Mouse (Mus musculus): ENCODE data around the gene Wdr25. TPM values are rescaled to one million over a fixed set of nuclear protein-coding genes. Genes with fewer than 3 reads are reported as not detected.

Wdr25 gene
- total and polyA plus RNA-seq, 3 experiments = 8.3 to 12.4 (median 10.8) TPM

GRCm38 (mm10) chr12:108865007-108865494 lies 28.4 kb upstream of the Wdr25 start:
- Histone ChIP-seq H3K36me3 (replicated peaks in 1 of 2; ENCODE audit: control insufficient read depth in 1 of 2, insufficient read depth in 1 of 2, low read length in 1 of 2) (peaks cover 93 to 100% of the 10 kb centered on the region in 2 experiments), H3K27me3 (replicated peaks) (no peaks in the 10 kb centered on the region), H3K4me3 (replicated peaks in 1 of 3; ENCODE audit: low read depth in 2 of 3, low read length in 2 of 3, poor library complexity in 1 of 3) (no peak overlapping the region), H3K9ac (ENCODE audit: insufficient read depth, low read depth) (no peak overlapping the region), H3K27ac (ENCODE audit: insufficient read depth, low read depth) (no peak overlapping the region), H3K4me2 (ENCODE audit: insufficient read depth, low read depth, poor library complexity, severe bottlenecking) (no peak overlapping the region), H3K4me1 (ENCODE audit: control insufficient read depth in 1 of 2, insufficient read depth in 2 of 2) (no peaks in the 10 kb centered on the region), H3K79me2 (replicated peaks; ENCODE audit: control insufficient read depth, extremely low read depth, insufficient read depth, poor library complexity, severe bottlenecking) (no peaks in the 10 kb centered on the region), H3K9me3 (replicated peaks; ENCODE audit: low read length) (no peaks in the 10 kb centered on the region)
- dilution Hi-C loops (cut with MboI; ENCODE audit: extremely low pct_ligation_motif_present, extremely low pct_unique_long_range_greater_than_20kb, low sequenced_read_pairs) (no loop called here), in situ Hi-C loops (cut with MboI; ENCODE audit: low pct_ligation_motif_present, low pct_unique_long_range_greater_than_20kb, low sequenced_read_pairs) (no loop called here)
- TF ChIP-seq NELFE (IDR thresholded peaks at IDR 0.05; ENCODE audit: low read depth, low read length) = no peak
- TF ChIP-seq MYC (IDR thresholded peaks at IDR 0.05; ENCODE audit: low read depth, low read length) = no peak
- TF ChIP-seq EP300 (IDR thresholded peaks at IDR 0.05; ENCODE audit: low read length) = no peak
- TF ChIP-seq ZMIZ1 (IDR thresholded peaks at IDR 0.05; ENCODE audit: low read depth, low read length) = no peak
- TF ChIP-seq NRF1 (IDR thresholded peaks at IDR 0.05; ENCODE audit: low read depth, low read length) = no peak
- TF ChIP-seq MXI1 (IDR thresholded peaks at IDR 0.05; ENCODE audit: low read depth, low read length) = no peak
- TF ChIP-seq TBP (conservative IDR thresholded peaks at IDR 0.05; ENCODE audit: low read depth, low read length) = no peak
- TF ChIP-seq CHD1 (IDR thresholded peaks at IDR 0.05; ENCODE audit: low read depth, low read length) = no peak
- TF ChIP-seq HCFC1 (IDR thresholded peaks at IDR 0.05; ENCODE audit: low read depth, low read length) = no peak
- TF ChIP-seq CTCF (conservative IDR thresholded peaks at IDR 0.05 in 1 of 2, IDR thresholded peaks at IDR 0.05 in 1 of 2; ENCODE audit: low read depth in 2 of 2, low read length in 2 of 2) = no peak
- no peak for TF ChIP-seq ZKSCAN1 (IDR thresholded peaks at IDR 0.05; ENCODE audit: borderline replicate concordance, low read depth, low read length)
- no peak for TF ChIP-seq ELF1 (IDR thresholded peaks at IDR 0.05; ENCODE audit: low read depth, low read length)
- TF ChIP-seq USF2 (conservative IDR thresholded peaks at IDR 0.05; ENCODE audit: low read depth, low read length) = no peak
- no peak for TF ChIP-seq SMC3 (IDR thresholded peaks at IDR 0.05; ENCODE audit: low read depth, low read length)
- no peak for TF ChIP-seq UBTF (IDR thresholded peaks at IDR 0.05; ENCODE audit: low read depth, low read length)
- TF ChIP-seq RCOR1 (conservative IDR thresholded peaks at IDR 0.05; ENCODE audit: low read depth, low read length) = no peak
- no peak for TF ChIP-seq RAD21 (IDR thresholded peaks at IDR 0.05; ENCODE audit: low read depth, low read length)
- TF ChIP-seq USF1 (IDR thresholded peaks at IDR 0.05; ENCODE audit: low read depth, low read length) = no peak
- no peak for TF ChIP-seq ZC3H11A (IDR thresholded peaks at IDR 0.05; ENCODE audit: low read depth, low read length)
- no peak for DNase-seq (ENCODE audit: extremely low read depth)

- peaks cover 87 to 96% of the 10 kb centered on the region in 2 experiments for H3K36me3 ChIP-seq (replicated peaks in 1 of 2; ENCODE audit: control insufficient read depth in 1 of 2, insufficient read depth in 1 of 2, low read length in 1 of 2)
- DNase-seq (ENCODE audit: extremely low read depth) = peak; percentile 31
- dilution Hi-C loops (cut with MboI; ENCODE audit: extremely low pct_ligation_motif_present, extremely low pct_unique_long_range_greater_than_20kb, low sequenced_read_pairs) = no loop called here
- TF ChIP-seq ZMIZ1 (IDR thresholded peaks at IDR 0.05; ENCODE audit: low read depth, low read length) (no peak), ELF1 (IDR thresholded peaks at IDR 0.05; ENCODE audit: low read depth, low read length) (no peak), MXI1 (IDR thresholded peaks at IDR 0.05; ENCODE audit: low read depth, low read length) (no peak), MAFK (IDR thresholded peaks at IDR 0.05; ENCODE audit: insufficient replicate concordance, low read length) (no peak), CTCF (conservative IDR thresholded peaks at IDR 0.05 in 1 of 2, IDR thresholded peaks at IDR 0.05 in 1 of 2; ENCODE audit: low read depth in 2 of 2, low read length in 2 of 2) (peak in 1 of 2 experiments; percentile 40; a peak in 2 of 4 replicates), CHD2 (IDR thresholded peaks at IDR 0.05; ENCODE audit: low read length) (no peak), CHD1 (IDR thresholded peaks at IDR 0.05; ENCODE audit: low read depth, low read length) (no peak), MEF2A (IDR thresholded peaks at IDR 0.05; ENCODE audit: borderline replicate concordance, low read depth, low read length) (no peak), POLR2AphosphoS2 (IDR thresholded peaks at IDR 0.05; ENCODE audit: low read depth, low read length) (no peak), TCF12 (IDR thresholded peaks at IDR 0.05; ENCODE audit: low read depth, low read length) (no peak), BHLHE40 (IDR thresholded peaks at IDR 0.05; ENCODE audit: low read depth, low read length) (no peak), SMC3 (IDR thresholded peaks at IDR 0.05; ENCODE audit: low read depth, low read length) (peak; percentile 14; the same call in 1 of the 2 replicates), ZNF384 (IDR thresholded peaks at IDR 0.05; ENCODE audit: low read depth, low read length) (no peak)
- in situ Hi-C loops (cut with MboI; ENCODE audit: low pct_ligation_motif_present, low pct_unique_long_range_greater_than_20kb, low sequenced_read_pairs) = no loop called here
- no peak overlapping the region for H3K4me3 ChIP-seq (replicated peaks in 1 of 3; ENCODE audit: low read depth in 2 of 3, low read length in 2 of 3, poor library complexity in 1 of 3)
- H3K9me3 ChIP-seq (replicated peaks; ENCODE audit: low read length) = no peaks in the 10 kb centered on the region
- H3K4me2 ChIP-seq (ENCODE audit: insufficient read depth, low read depth, poor library complexity, severe bottlenecking) = no peak overlapping the region
- no peaks in the 10 kb centered on the region for H3K4me1 ChIP-seq (ENCODE audit: control insufficient read depth in 1 of 2, insufficient read depth in 2 of 2)
- no peak overlapping the region for H3K27ac ChIP-seq (ENCODE audit: insufficient read depth, low read depth)
- no peaks in the 10 kb centered on the region for H3K79me2 ChIP-seq (replicated peaks; ENCODE audit: control insufficient read depth, extremely low read depth, insufficient read depth, poor library complexity, severe bottlenecking)
- no peak overlapping the region for H3K9ac ChIP-seq (ENCODE audit: insufficient read depth, low read depth)
- no peaks in the 10 kb centered on the region for H3K27me3 ChIP-seq (replicated peaks)
Observed at GRCm38 (mm10) chr12:108869575-108869974, 23.9 kb upstream of the Wdr25 start.
